Mouse (Mus musculus) midbrain, embryonic 14.5 days (tissue): ENCODE data around the gene Galntl5. TPM values are rescaled to one million over a fixed set of nuclear protein-coding genes. Genes with fewer than 3 reads are reported as not detected.
"Not testable (repeated sequence)": the region's sequence is repeated elsewhere in the genome, so short reads cannot be mapped to it uniquely, and the experiment has no call there.

Experiments
- ATAC-seq: fragments of 200-750 bp; cut with Nextera tagmentation; 2 replicates; pipeline ENCODE4 v1.8.0; 2017; ENCODE audit warnings: moderate number of reproducible peaks, moderate library complexity; ENCODE audit not compliant: low FRiP score, low TSS enrichment
- DNase-seq: peaks from one replicate; pipeline ENCODE4 v3.0.0-alpha.2; 2015
- H3K27ac ChIP-seq: fragments of 300-500 bp; sonication (generic); replicated peaks from 2 replicates; pipeline ENCODE4 v1.5.1; 2014; ENCODE audit warnings: mild to moderate bottlenecking, low read depth, low read length, moderate library complexity
- H3K27me3 ChIP-seq: fragments of 300-500 bp; sonication (generic); 2 replicates; pipeline ENCODE4 v1.6.1; 2014; ENCODE audit warnings: low read length, control low read depth, mixed read lengths; ENCODE audit not compliant: control insufficient read depth, insufficient read depth
- H3K36me3 ChIP-seq: fragments of 300-500 bp; sonication (generic); 2 replicates; pipeline ENCODE4 v1.6.1; 2014; ENCODE audit warnings: low read length, control low read depth; ENCODE audit not compliant: control insufficient read depth, insufficient read depth
- H3K4me1 ChIP-seq: fragments of 300-500 bp; sonication (generic); 2 replicates; pipeline ENCODE4 v1.6.1; 2014; ENCODE audit warnings: mild to moderate bottlenecking, antibody characterized with exemption, low read length, control low read depth; ENCODE audit not compliant: control insufficient read depth, insufficient read depth
- H3K4me2 ChIP-seq: fragments of 300-500 bp; sonication (generic); 2 replicates; pipeline ENCODE4 v1.6.1; 2014; ENCODE audit warnings: mild to moderate bottlenecking, low read length, moderate library complexity
- H3K4me3 ChIP-seq: fragments of 300-500 bp; sonication (generic); replicated peaks from 2 replicates; pipeline ENCODE4 v1.5.1; 2014; ENCODE audit warnings: low read depth, low read length
- H3K9ac ChIP-seq: fragments of 300-500 bp; sonication (generic); replicated peaks from 2 replicates; pipeline ENCODE4 v1.6.1; 2014; ENCODE audit warnings: mild to moderate bottlenecking, low read length, moderate library complexity
- H3K9me3 ChIP-seq: fragments of 300-500 bp; sonication (generic); 2 replicates; pipeline ENCODE4 v1.6.1; 2016; ENCODE audit warnings: low read length, control low read depth, mixed read lengths; ENCODE audit not compliant: control insufficient read depth
- WGBS: fragments of 180-500 bp; shearing (Covaris S2); extraction: QIAGEN DNeasy Blood & Tissue Kit; methylation state at CpG from one replicate; pipeline ENCODE4 v1.1.7; 2014; 5-methylcytosine and 5-hydroxymethylcytosine counted together
- polyA plus RNA-seq: library from polyadenylated mRNA; unstranded; fragments of >200 nt; fragmentation: Nextera tagmentation; extraction: Ambion mirVana; gene quantifications from 2 replicates; pipeline ENCODE4 v1.2.1, GENCODE M21; 2014

The Galntl5 gene
- polyA plus RNA-seq, 1 experiment from 2014 or later = not detected

- Histone ChIP-seq H3K36me3 (no peaks in the 10 kb centered on the region), H3K4me2 (no peak overlapping the region), H3K27me3 (no peaks in the 10 kb centered on the region), H3K9ac (no peak overlapping the region), H3K4me3 (no peak overlapping the region), H3K27ac (no peak overlapping the region), H3K4me1 (no peaks in the 10 kb centered on the region), H3K9me3 (no peaks in the 10 kb centered on the region)
- ATAC-seq = no peak
- DNase-seq = no peak
- WGBS = 91% methylated on average over 3 of the region's 3 CpGs
Measured at GRCm38 (mm10) chr5:25179936-25180488, 1.2 kb upstream of the Galntl5 start.

DNA sequence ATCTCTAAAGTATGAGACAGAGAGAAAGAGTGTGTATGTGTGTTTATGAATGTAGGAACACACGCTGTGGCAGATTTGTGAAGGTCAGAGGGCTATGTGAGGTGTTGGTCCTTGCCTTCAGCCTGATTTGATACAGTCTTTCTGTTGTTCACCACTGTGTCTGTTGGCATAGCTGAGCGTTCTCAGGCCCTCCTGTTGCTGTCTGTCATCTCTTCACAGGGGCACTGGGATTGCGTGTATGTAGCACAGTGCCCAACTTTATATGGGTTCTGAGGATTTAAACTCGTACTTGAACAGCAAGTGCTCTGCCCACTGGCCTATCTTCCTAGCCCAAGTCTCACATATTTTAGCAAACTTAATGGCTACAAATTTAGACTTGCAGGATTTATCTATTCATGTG, 2.3 kb downstream of the Galntl5 start:
- Histone ChIP-seq H3K4me3 (no peak overlapping the region), H3K9ac (no peak overlapping the region), H3K9me3 (no peaks in the 10 kb centered on the region), H3K27ac (no peak overlapping the region), H3K36me3 (no peaks in the 10 kb centered on the region), H3K4me2 (no peak overlapping the region), H3K27me3 (no peaks in the 10 kb centered on the region), H3K4me1 (no peaks in the 10 kb centered on the region)
- WGBS = 82% methylated on average over 4 of the region's 4 CpGs
- ATAC-seq (no peak), DNase-seq (no peak)

- H3K9me3 ChIP-seq = no peaks in the 10 kb centered on the region
- no peak overlapping the region for H3K27ac ChIP-seq
- no peak for ATAC-seq
- no peak overlapping the region for H3K4me2 ChIP-seq
- no peaks in the 10 kb centered on the region for H3K36me3 ChIP-seq
- 55% methylated on average over 2 of the region's 2 CpGs for WGBS
- H3K27me3 ChIP-seq = no peaks in the 10 kb centered on the region
- DNase-seq = no peak
- no peak overlapping the region for H3K9ac ChIP-seq
- no peaks in the 10 kb centered on the region for H3K4me1 ChIP-seq
- no peak overlapping the region for H3K4me3 ChIP-seq
Measured at GRCm38 (mm10) chr5:25184594-25184993, 3.3 kb downstream of the Galntl5 start.

DNA sequence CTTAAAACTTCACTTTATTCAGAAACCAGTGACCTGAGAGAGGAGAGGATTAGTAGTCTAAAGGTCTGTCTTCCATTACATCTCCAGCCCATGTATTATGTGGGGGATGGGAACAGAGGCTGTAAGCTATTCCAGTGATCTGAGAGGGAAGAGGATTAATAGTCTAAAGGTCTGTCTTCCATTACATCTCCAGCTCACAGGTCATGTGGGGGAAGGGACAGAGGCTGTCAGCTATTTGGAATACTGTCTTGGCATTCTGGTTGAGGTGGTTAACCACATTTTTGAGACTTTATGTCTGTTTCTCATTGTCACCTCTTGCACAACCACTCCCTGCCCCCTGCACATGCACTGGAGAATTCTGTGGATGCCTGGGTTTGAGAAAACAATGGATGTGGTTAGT, 6.5 kb downstream of the Galntl5 start:
- Histone ChIP-seq H3K4me3 (no peak overlapping the region), H3K9ac (no peak overlapping the region), H3K4me1 (no peaks in the 10 kb centered on the region), H3K27ac (no peak overlapping the region), H3K36me3 (no peaks in the 10 kb centered on the region), H3K27me3 (no peaks in the 10 kb centered on the region), H3K4me2 (no peak overlapping the region), H3K9me3 (no peaks in the 10 kb centered on the region)
- ATAC-seq (no peak), DNase-seq (no peak)

DNA sequence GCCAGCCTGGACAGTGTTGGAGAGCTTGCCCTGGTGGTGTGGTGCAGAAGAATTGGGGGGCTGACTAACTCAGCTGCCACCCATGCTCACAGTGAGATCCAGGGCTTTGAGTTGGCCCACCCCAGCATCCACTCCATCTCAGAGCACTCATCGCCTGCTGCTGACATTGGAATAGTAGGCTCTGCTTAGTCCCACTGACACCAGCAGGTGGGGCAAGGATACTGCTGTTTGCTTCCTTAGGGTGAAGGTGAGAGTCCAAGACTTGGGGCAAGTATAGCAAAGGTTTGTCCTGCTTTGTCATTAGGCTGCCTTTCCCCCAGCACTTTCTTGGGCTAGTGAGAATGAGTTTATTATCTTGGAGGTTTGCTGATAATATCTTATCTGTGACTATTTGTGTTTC, 7.5 kb downstream of the Galntl5 start:
- H3K27ac ChIP-seq = no peak overlapping the region
- no peaks in the 10 kb centered on the region for H3K27me3 ChIP-seq
- no peak overlapping the region for H3K4me2 ChIP-seq
- no peak overlapping the region for H3K4me3 ChIP-seq
- ATAC-seq (no peak), DNase-seq (peak; percentile 19)
- H3K9me3 ChIP-seq = no peaks in the 10 kb centered on the region
- no peaks in the 10 kb centered on the region for H3K4me1 ChIP-seq
- H3K9ac ChIP-seq = no peak overlapping the region
- 39% methylated on average over 1 of the region's 1 CpGs for WGBS
- no peaks in the 10 kb centered on the region for H3K36me3 ChIP-seq

GRCm38 (mm10) chr5:25190521-25190920, 9.3 kb downstream of the Galntl5 start:
- WGBS = 82% methylated on average over 2 of the region's 2 CpGs

GRCm38 (mm10) chr5:25211872-25212271, 30.6 kb downstream of the Galntl5 start:
- H3K36me3 ChIP-seq = no peaks in the 10 kb centered on the region
- no peak overlapping the region for H3K9ac ChIP-seq
- ATAC-seq (no peak), DNase-seq (no peak)
- no peak overlapping the region for H3K4me2 ChIP-seq
- H3K4me3 ChIP-seq = no peak overlapping the region
- H3K27me3 ChIP-seq = no peaks in the 10 kb centered on the region
- H3K9me3 ChIP-seq = no peaks in the 10 kb centered on the region
- no peak overlapping the region for H3K27ac ChIP-seq
- WGBS = 68% methylated on average over 1 of the region's 1 CpGs
- no peaks in the 10 kb centered on the region for H3K4me1 ChIP-seq

More at GRCm38 (mm10) chr5:25190521-25190920, 9.3 kb downstream of the Galntl5 start:
- H3K9ac ChIP-seq = no peak overlapping the region
- no peak for ATAC-seq
- H3K27ac ChIP-seq = no peak overlapping the region
- no peaks in the 10 kb centered on the region for H3K27me3 ChIP-seq
- no peak overlapping the region for H3K4me3 ChIP-seq
- no peaks in the 10 kb centered on the region for H3K4me1 ChIP-seq
- H3K4me2 ChIP-seq = no peak overlapping the region
- H3K36me3 ChIP-seq = no peaks in the 10 kb centered on the region
- no peaks in the 10 kb centered on the region for H3K9me3 ChIP-seq
- no peak for DNase-seq

- not testable (repeated sequence) for DNase-seq, H3K4me1 ChIP-seq, H3K27me3 ChIP-seq, H3K4me3 ChIP-seq, H3K9me3 ChIP-seq, H3K4me2 ChIP-seq, H3K36me3 ChIP-seq, ATAC-seq, H3K9ac ChIP-seq, H3K27ac ChIP-seq
Measured at GRCm38 (mm10) chr5:25213216-25213615, 32.0 kb downstream of the Galntl5 start.

- WGBS = 88% methylated on average over 6 of the region's 6 CpGs
- DNase-seq (no peak), ATAC-seq (no peak)
- Histone ChIP-seq H3K27me3 (no peaks in the 10 kb centered on the region), H3K27ac (no peak overlapping the region), H3K4me2 (no peak overlapping the region), H3K4me3 (no peak overlapping the region), H3K9ac (no peak overlapping the region), H3K9me3 (no peaks in the 10 kb centered on the region), H3K4me1 (no peaks in the 10 kb centered on the region), H3K36me3 (no peaks in the 10 kb centered on the region)
Measured at GRCm38 (mm10) chr5:25215006-25215405, 33.7 kb downstream of the Galntl5 start.
